Mouse (Mus musculus) brain, embryonic 14.5 days (tissue): ENCODE measurements around the gene Nup50. TPM values are rescaled to one million over a fixed set of nuclear protein-coding genes. Genes with fewer than 3 reads are reported as not detected.
"Not testable (repeated sequence)": the region's sequence is repeated elsewhere in the genome, so short reads cannot be mapped to it uniquely, and the experiment has no call there.

Experiments
- DNase-seq: peaks from one replicate; pipeline ENCODE4 v3.0.0-alpha.2; 2011; ENCODE audit warnings: low read depth
- CTCF ChIP-seq: fragments of 200-500 bp; IDR thresholded peaks from 2 replicates; pipeline ENCODE4 v1.5.1; 2012; ENCODE audit warnings: inconsistent platforms, mild to moderate bottlenecking, moderate library complexity, borderline replicate concordance; ENCODE audit not compliant: insufficient read depth, insufficient read length; ENCODE audit errors: extremely low read depth
- POLR2A ChIP-seq: fragments of 200-500 bp; IDR thresholded peaks from 2 replicates; pipeline ENCODE4 v1.6.1; 2012; ENCODE audit warnings: mild to moderate bottlenecking, inconsistent platforms, borderline replicate concordance; ENCODE audit not compliant: poor library complexity, insufficient read depth, insufficient read length, severe bottlenecking; ENCODE audit errors: extremely low read depth
- polyA plus RNA-seq: library from polyadenylated mRNA; depleted of rRNA; stranded (reverse); fragments of >200 nt; gene quantifications from 2 replicates; pipeline ENCODE4 v1.2.3, GENCODE M21; 2012; rRNA removed

Gene Nup50
- polyA plus RNA-seq, result 16.6 and 24.5 TPM in 2 replicates

GRCm38 (mm10) chr15:84922884-84923507, at the start of gene Nup50:
Nup50 (plus strand) TSS chr15:84923411.
- TF ChIP-seq POLR2A (peak; percentile 66; the same call in 1 of the 2 replicates), CTCF (no peak)

GRCm38 (mm10) chr15:84873867-84874266, 49.3 kb upstream of the Nup50 start:
- no peak for TF ChIP-seq CTCF
- no peak for TF ChIP-seq POLR2A
- DNase-seq, result no peak

More at GRCm38 (mm10) chr15:84922884-84923507, at the start of gene Nup50:
- peak; percentile 99 for DNase-seq

DNA sequence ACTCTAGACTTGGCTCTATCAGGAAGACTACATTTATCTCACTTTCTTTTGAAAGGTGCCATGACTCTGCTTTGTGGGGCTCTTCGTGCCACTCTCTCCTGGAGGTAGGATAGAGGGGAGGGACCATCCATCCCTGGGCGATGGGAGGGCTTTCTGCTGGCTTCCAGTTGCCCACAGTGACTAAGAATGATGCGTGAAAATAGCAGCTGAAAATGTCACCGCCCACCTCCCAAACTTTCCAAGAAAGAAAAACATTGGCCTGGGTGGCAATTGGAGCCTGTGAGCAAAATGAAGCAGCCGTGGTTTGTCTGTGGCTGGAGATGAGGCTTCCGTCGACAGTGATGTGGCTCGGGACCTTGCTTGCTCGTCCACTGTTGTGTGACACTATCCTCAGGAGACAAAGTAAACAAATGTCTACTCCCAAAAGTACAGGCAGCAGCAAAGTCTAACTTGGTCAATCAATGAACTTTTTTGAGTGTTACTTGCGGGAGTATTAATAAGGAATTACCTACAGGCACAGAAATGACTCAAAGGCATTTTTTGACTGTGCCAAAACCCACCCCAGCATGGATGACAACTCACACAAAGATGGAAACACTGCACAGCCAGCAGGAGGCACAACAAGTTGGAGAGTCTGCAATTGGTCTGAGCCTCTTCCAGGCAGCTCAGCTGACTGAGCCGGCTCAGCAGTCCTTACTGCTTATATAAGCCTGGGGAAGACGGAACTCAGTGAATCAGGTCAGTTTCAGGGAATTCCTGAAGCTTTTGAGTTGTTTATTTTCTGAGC, 46.0 kb upstream of the Nup50 start:
- TF ChIP-seq CTCF (no peak), POLR2A (no peak)
- no peak for DNase-seq

- DNase-seq, result peak; percentile 70
- TF ChIP-seq CTCF (no peak), POLR2A (no peak)
These were observed 35.1 kb upstream of the Nup50 start for GRCm38 (mm10) chr15:84888066-84888465.

GRCm38 (mm10) chr15:84891246-84891645, 32.0 kb upstream of the Nup50 start:
- TF ChIP-seq POLR2A (no peak), CTCF (no peak)
- no peak for DNase-seq

- TF ChIP-seq CTCF (peak; percentile 90), POLR2A (no peak)
- DNase-seq, result peak; percentile 84
These were observed 31.6 kb upstream of the Nup50 start for GRCm38 (mm10) chr15:84891658-84892057.

DNA sequence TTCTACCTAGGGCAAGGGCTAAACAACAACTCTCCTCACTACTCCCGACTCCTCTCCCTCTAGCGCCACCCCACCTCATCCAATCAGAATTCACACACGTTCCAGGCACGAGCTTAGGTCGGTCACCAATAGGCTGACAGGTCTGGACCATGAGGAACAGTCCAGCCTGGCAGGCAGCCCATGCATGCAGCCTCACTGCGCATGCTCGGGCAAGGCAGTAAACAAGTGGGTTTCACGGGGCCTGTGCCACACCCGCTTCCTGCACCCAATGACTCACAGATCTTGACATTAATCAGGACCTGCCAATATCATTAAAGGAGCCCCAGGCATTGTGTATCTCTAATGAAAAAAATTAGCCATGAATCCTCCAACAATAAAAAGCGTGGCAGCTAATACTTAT, 27.0 kb upstream of the Nup50 start:
- not testable (repeated sequence) for DNase-seq

GRCm38 (mm10) chr15:84896664-84897063, 26.5 kb upstream of the Nup50 start:
- TF ChIP-seq POLR2A, result no peak
- TF ChIP-seq CTCF, result no peak
- DNase-seq, result no peak

DNA sequence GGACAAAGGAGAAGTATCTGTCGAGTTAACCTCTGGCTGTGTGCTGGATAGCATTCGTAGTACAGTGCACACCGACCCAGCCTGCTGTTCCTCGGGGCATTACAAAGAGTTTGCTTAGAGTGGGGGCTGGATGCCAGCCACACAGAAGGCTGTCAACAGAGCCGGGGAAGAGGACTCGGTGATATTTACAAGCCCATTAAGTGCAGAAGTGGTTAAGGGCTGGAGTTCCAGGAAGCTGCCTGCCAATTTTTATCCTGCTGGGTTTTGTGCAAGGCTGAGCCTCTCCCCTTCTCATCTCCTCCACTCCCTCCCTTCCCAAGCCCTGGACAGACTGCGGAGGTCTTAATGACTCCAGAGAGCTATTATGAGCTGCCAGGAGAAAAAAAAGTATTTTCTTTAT, 25.1 kb upstream of the Nup50 start:
- peak; percentile 94 for DNase-seq
- TF ChIP-seq CTCF, result no peak
- TF ChIP-seq POLR2A, result no peak

GRCm38 (mm10) chr15:84903843-84904385, 19.3 kb upstream of the Nup50 start:
- peak; percentile 53 for DNase-seq
- TF ChIP-seq POLR2A, result no peak
- TF ChIP-seq CTCF, result no peak

GRCm38 (mm10) chr15:84913201-84913600, 10.0 kb upstream of the Nup50 start:
- TF ChIP-seq POLR2A (no peak), CTCF (no peak)
- peak; percentile 56 for DNase-seq
